Mouse (Mus musculus): Measurements from ENCODE around the gene Nampt.

Nampt gene

DNA sequence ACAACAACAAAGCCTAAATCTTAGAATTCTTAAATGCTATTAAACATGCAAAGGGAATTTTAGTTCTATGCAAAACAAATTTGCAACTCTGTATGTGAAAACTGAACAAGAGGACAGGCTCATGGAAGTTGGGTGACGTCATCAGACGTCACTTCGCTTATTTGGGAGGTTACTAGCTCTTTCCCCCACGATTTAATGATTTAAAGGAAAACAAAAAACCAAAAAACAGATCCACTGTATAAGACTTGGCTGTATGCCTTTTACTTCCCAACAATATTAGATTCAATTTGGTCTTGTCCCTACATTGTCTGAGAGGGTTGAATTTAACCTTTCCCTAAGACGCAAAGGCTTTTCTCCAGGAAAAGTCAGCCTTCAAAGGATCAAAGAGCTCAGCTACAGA lies at the start of gene Nampt:
Nampt (plus strand) TSS at position 130 of the 400 bp plus-strand sequence.
- no peak for DNase-seq

DNA sequence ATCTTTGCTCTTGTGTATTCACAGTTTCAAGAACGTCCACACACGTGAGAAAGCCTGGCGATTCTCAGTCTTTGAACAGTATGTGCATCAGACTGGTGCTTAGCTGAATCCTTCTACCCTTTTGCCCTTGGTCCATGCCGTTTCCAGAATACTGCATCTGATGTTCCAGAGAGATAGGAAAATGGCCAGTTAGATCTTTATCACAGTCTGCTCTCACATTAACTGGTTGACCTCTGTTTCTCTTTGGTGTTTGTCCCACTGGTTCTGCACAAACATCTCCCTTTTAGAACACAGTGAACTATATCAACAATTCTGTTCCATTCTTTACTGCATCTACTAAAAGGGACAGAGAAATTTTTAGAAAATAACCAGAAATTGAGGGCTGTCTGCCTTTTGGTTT lies 48.6 kb upstream of the Nampt start:
- no peak for DNase-seq

DNA sequence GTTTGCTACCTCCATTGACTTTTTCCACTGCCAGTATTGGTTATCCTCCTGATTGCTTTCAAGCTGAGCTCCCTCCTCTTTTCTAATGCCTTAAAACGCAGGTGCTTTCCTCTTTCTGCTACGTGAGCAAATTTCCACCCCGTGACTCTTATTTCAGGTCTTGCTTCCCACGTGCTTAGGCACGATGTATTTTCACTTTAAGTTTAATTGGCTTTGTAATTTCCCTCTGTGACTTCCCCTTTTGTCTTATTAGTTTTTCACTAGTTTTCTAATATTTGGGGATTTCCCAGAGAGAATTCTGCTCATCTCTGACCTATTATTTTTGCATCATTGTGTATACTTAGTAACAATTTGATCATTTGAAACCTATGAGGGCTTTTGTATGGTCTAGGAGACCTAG lies 44.8 kb upstream of the Nampt start:
- DNase-seq: no peak

GRCm38 (mm10) chr12:32789092-32789491 lies 30.3 kb upstream of the Nampt start:
- DNase-seq: no peak

DNA sequence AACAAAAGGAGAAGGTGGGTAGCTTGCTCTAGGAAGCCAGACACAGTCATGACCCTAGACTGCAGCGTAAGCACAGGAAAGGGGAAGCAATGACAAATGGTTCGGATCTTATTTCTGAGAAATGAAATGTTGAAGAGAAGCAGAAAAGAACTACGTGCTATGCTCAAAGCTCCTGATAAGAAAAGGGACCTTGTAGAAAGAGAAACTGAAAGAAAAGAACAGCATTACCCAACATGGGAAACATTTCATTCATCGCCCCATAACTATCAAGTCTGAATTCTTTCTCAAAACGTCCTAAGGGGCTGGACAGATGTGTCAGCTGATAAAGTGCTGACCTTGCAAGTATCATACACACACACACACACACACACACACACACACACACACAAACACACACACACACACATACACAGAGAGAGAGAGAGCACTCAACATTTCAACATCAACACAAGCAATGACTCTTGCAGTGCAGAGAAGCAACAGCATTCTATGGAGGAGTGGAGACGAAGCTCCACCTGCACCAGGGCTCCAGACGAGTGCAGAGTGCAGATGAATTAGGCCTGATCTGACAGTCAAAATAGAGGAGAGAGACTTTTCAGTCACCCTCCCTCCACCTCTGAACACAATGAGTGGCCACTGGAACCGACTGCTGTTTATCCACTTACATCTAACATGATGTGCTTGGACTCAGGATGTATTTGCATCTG lies 23.4 kb upstream of the Nampt start:
- no peak for DNase-seq

DNA sequence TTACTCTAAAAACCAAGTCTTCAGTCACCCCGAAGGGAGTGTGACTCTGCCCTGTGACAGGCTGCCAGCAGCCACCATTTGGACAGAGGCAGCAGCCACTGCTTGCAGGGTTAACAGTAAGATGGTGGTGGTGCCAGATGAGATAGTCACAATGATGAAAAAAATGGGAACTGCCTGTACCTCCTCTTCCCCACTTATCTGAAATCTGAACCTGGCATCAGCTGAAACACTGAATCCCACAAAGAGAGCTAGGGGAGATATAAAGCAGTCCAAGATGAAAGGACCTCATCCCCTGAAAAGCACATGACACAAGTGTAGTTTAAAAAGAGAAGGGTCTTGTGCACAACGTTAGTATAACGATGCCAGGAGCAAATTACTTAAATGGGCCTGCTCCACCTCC lies 21.9 kb upstream of the Nampt start:
- DNase-seq: no peak

DNA sequence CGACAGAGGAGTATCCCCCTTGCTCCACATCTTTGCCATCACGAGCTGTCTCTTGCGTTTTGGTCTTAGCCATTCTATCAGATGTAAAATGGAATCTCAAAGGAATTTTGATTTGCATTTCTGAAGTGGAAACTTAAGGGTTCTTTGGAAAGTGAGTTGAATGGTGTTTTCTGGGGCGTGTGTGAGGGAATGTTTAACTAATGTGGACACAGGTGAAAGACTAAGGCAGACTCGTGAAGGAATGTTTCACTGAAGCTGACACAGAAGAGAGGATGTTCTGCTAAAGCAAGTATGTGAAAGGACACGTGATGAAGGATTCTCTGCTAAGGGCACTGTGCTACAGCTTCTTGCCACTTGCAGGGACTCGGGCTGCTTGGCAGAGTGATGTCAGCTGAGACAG lies 18.3 kb upstream of the Nampt start:
- peak; percentile 26 for DNase-seq

DNA sequence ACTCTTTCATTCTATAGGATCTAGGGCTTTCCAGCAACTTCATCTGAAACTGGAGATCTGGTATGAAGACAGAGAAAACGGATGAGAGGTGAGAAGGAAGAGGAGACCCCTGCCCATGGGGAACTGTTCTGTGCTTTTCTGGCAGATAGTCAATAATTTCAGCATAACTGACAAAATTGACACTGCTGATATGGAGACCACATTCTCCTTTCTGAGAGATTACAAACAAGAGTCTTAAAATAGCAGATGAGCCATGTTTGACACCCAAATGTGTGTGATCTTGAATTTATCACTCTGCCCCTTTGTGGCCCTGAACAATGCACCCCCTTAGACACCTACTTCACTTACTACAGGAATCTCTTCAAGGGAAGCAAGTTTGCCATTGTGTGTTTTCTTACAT lies 13.8 kb upstream of the Nampt start:
- no peak for DNase-seq

DNA sequence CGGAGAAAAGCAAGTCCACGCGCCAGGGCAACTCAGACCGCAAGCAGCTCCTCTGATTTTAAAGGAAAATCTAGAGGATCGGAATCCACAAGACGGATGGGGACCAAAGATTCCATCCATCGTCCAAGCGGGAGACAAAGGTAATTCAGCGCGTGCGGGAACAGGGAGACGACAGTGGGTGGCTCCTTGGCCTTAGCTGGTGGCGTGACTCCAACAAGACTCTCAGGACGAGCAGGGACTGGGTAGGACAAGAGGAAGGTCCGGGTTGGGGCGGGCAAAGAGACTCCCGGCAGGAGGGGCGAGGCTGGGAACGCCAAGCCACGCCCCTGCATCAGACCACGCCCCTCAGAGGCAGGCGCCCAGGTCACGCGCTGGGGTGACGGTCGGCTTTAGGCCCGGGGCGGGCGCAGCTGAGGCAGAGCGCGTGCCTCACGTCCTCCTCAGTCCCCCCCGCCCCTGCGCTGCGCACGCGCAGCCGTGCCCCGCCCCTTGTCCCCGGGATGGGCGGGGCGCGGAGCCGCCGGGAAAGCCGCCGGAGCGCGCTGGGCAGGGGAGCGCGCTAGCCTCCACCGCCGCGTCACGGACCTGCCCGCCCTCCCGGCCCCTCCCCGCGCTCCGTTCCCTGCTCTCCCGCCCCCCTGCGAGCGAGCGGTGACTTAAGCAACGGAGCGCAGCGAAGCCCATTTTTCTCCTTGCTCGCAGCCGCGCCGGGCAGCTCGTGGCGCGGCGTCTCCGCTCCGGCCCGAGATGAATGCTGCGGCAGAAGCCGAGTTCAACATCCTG lies 669 bp downstream of the Nampt start:
- DNase-seq: peak; percentile 99

GRCm38 (mm10) chr12:32820688-32821503 lies 1.6 kb downstream of the Nampt start:
- peak; percentile 74 for DNase-seq

GRCm38 (mm10) chr12:32821504-32822011 lies 2.2 kb downstream of the Nampt start:
- no peak for DNase-seq

GRCm38 (mm10) chr12:32822066-32822465 lies 2.7 kb downstream of the Nampt start:
- no peak for DNase-seq

DNA sequence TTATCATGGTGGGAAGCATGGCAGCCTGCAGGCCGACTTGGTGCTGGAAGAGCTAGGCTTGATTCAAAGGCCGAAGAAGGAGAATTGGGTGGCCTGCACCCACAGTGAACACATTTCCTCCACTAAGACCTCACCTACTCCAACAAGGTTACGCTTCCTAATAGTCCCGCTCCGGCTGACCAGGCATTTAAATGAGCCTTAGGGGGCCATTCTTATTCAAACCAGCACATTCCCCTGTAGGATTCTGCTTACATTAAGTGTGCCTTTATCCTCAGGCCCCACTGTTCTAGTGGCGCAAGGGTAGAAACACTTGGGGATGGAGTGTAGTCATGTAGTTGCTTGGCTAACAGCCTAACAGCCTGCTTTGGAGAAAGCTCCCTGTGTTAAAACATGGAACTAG lies 5.2 kb downstream of the Nampt start:
- DNase-seq: no peak

DNA sequence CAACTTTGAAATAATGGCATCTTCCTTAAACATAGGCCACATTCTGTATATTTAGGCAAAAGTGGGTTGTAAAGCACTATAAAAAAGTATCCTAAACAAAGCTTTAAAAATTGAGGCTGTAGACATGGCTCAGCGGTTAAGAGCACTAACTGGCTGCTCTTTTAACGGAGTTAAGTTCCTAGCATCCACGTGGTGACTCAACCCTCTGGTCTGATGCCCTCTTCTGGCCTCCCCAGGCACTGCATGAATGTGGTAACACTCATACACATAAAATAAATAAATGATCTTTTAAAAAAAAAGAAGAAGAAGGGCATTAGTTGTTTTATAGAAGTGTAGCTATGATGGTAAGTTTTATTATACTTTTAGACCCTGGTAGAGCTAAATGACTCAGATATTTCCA lies 7.6 kb downstream of the Nampt start:
- peak; percentile 36 for DNase-seq

DNA sequence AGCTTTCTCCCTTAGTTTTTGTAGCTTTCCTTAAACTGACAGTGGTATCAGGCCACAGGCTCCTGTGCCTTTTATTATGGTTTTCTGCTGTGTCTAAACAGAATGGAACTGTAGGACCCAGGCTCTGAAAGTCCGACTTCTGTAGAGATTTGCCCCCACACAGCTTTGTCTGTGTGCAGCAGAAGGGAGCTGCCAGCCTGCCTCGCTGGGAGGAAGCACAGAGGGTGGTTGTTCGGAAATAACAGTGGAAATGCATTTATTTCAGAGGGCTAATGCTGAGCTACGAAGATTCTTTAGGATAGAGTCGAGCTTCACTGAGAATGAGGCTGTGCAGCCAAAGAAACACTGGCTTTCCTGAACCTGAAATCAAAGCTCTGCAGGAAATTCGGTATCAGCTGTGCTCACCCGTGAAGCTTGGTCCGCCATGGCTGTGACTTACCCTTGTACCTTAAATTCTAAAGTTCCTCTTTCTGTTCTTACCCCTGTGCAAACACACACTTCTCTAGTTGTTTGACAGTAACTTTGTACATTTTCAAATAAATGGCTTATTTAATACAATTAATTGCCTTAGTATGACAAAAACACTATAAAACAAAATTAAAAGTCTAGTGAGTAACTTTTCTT lies 8.9 kb downstream of the Nampt start:
- no peak for DNase-seq

- DNase-seq: peak; percentile 46
Measured at GRCm38 (mm10) chr12:32829321-32830090, 10.2 kb downstream of the Nampt start.

DNA sequence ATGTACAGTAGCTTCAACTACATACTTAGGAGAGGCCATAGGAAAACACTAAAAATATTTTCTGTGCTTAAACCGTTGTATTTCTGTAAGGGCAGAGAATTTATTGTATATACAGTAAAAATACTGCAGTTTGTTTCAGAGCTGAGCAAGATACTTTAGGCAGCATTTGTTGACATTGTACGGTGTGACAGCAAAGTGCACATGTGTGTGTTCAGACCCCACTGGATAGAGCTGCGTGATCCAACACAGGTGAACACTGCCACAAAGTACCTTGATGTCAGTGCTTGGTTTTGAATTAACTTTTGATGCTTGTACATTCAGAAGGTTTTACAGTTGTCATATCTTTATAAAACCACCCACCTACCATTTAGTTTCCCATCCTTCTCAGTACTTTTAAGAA lies 12.7 kb downstream of the Nampt start:
- DNase-seq: no peak

GRCm38 (mm10) chr12:32834781-32835180 lies 15.4 kb downstream of the Nampt start:
- DNase-seq: no peak

- DNase-seq: peak; percentile 45
Measured at GRCm38 (mm10) chr12:32835235-32835634, 15.9 kb downstream of the Nampt start.

DNA sequence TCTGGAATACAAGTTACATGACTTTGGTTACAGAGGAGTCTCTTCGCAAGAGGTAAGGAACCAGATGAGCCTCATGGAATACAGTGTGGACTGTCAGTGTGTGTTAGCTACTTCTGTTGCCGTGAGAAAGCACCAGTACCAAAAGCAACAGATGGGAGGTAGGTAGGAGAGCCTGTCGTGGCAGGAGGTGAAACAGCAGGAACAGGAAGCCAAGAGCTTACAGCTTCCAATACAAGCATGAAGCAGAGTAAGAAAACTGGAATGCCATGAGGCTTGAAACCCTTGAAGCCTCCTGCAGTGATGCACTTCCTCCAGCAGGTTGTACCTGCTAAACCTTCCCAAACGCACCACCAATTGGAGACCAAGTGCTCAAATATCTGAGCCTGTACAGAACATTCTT lies 19.1 kb downstream of the Nampt start:
- DNase-seq: no peak

- no peak for DNase-seq
Measured at GRCm38 (mm10) chr12:32838954-32839353, 19.6 kb downstream of the Nampt start.

- no peak for DNase-seq
Measured at GRCm38 (mm10) chr12:32841442-32841900, 22.1 kb downstream of the Nampt start.
